Mouse (Mus musculus) neural tube, embryonic 15.5 days (tissue): ENCODE measurements at regions not wholly inside any gene's neighbourhood (a gene's known extent, or its start where the extent isn't known, plus 50 kb on each side); places are given as distances from the start of the nearest gene placed in this dataset.

Experiments
- ATAC-seq: fragments of 200-750 bp; cut with Nextera tagmentation; 2 replicates; pipeline ENCODE4 v1.8.0; 2017; ENCODE audit warnings: mild to moderate bottlenecking, moderate TSS enrichment, moderate library complexity; ENCODE audit not compliant: low FRiP score
- H3K27ac ChIP-seq: fragments of 300-500 bp; sonication (generic); replicated peaks from 2 replicates; pipeline ENCODE4 v1.5.1; 2015; ENCODE audit warnings: mild to moderate bottlenecking, inconsistent platforms
- H3K27me3 ChIP-seq: fragments of 300-500 bp; sonication (generic); replicated peaks from 2 replicates; pipeline ENCODE4 v1.6.1; 2015; ENCODE audit warnings: inconsistent platforms
- H3K36me3 ChIP-seq: fragments of 300-500 bp; sonication (generic); 2 replicates; pipeline ENCODE4 v1.6.1; 2015; ENCODE audit warnings: inconsistent platforms
- H3K4me1 ChIP-seq: fragments of 300-500 bp; sonication (generic); 2 replicates; pipeline ENCODE4 v1.6.1; 2015; ENCODE audit warnings: inconsistent platforms
- H3K4me2 ChIP-seq: fragments of 300-500 bp; sonication (generic); 2 replicates; pipeline ENCODE4 v1.6.1; 2015; ENCODE audit warnings: inconsistent platforms, mild to moderate bottlenecking, moderate library complexity
- H3K4me3 ChIP-seq: fragments of 300-500 bp; sonication (generic); replicated peaks from 2 replicates; pipeline ENCODE4 v1.5.1; 2015; ENCODE audit warnings: mild to moderate bottlenecking, inconsistent platforms
- H3K9ac ChIP-seq: fragments of 300-500 bp; sonication (generic); replicated peaks from 2 replicates; pipeline ENCODE4 v1.6.1; 2015; ENCODE audit warnings: mild to moderate bottlenecking, inconsistent platforms
- H3K9me3 ChIP-seq: fragments of 300-500 bp; sonication (generic); replicated peaks from 2 replicates; pipeline ENCODE4 v1.6.1; 2016; ENCODE audit warnings: inconsistent platforms
- WGBS: fragments of 180-500 bp; shearing (Covaris S2); methylation state at CpG from one replicate; pipeline ENCODE4 v1.1.7; 2015; ENCODE audit warnings: mixed read lengths; 5-methylcytosine and 5-hydroxymethylcytosine counted together

DNA sequence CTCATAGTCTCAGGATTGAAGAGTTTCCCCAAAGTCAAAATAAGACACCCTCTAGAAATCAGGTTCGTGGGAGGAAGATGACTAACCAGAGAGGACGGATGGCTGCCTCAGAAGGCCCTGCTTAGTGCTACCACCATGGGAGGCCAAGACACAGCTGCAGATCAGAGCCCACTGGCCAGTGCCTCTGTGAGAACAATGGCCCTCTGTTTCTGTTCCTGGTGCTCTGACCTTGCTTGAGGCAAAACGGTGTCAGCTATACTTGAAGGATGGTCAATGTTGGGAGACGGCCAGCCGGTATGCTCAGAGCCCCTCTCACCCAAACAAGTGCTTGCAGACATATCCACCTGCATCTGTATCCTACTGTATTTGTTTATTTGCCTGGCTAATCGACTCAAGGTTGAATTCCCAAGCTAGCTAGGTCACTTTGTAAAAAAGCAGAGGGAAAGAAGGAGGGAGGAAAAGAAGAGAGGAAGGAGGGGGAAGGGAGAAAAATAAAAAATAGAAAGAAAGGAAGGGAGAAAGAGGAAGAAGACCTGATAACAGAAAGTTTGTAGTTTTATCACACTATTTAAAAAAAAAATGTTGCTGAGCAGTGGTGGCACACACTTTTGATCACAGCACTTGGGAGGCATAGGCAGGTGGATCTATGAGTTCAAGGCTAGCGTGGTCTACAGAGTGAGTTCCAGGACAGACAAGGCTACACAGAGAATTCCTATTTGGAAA is 112.7 kb downstream of the Fam204a start:
- H3K27me3 ChIP-seq: no peaks in the 10 kb centered on the region
- no peaks in the 10 kb centered on the region for H3K4me1 ChIP-seq
- WGBS: 33% methylated on average over 7 of the region's 7 CpGs
- no peaks in the 10 kb centered on the region for H3K36me3 ChIP-seq
- no peak overlapping the region for H3K4me2 ChIP-seq
- no peak for ATAC-seq
- no peak overlapping the region for H3K4me3 ChIP-seq
- H3K9ac ChIP-seq: no peak overlapping the region
- no peaks in the 10 kb centered on the region for H3K9me3 ChIP-seq
- H3K27ac ChIP-seq: no peak overlapping the region

DNA sequence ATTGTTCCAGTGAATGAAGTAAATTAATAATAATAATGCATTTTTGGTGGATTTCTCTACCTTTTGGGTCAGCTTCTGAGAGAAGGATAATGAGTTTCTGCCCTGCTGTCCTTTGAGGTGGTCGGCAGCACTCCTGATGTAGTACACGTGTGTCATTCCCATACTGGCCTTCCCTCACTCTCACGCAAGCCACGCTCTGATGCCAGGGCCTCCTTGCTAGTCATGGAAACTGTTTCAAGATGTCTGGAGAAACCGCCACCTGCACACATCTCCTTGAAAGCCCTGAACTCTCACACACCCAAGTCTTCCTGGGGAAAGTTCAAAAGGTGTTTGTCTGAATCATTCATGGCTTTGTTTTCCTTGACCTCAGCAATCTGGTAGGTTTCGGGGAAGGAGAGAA is 116.2 kb downstream of the Fam204a start:
- no peak overlapping the region for H3K4me3 ChIP-seq
- H3K9me3 ChIP-seq: no peaks in the 10 kb centered on the region
- ATAC-seq: no peak
- WGBS: 86% methylated on average over 6 of the region's 6 CpGs
- H3K4me2 ChIP-seq: no peak overlapping the region
- H3K36me3 ChIP-seq: no peaks in the 10 kb centered on the region
- no peaks in the 10 kb centered on the region for H3K4me1 ChIP-seq
- H3K9ac ChIP-seq: no peak overlapping the region
- no peaks in the 10 kb centered on the region for H3K27me3 ChIP-seq
- H3K27ac ChIP-seq: no peak overlapping the region

DNA sequence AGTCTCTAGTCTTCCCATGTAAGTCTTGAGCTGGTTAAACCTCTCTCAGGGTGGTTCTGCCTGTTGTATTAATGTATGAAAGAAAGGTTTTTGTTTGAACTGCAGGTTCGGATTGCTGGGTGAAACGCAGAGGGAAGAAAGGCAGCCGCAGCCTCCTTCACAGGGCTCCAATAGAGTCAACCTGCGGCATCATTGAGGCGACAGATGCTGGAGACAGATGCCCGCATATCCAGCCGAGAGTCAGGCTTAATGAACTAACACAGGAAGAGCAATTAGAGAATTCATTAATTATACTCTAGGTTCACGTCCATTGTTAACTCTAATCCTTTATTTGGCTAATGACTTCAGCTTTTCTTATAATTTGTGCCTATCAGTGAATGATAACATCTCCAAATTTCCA is 117.0 kb downstream of the Fam204a start:
- Histone ChIP-seq H3K36me3 (no peaks in the 10 kb centered on the region), H3K9me3 (no peaks in the 10 kb centered on the region), H3K9ac (no peak overlapping the region), H3K4me3 (no peak overlapping the region), H3K4me1 (no peaks in the 10 kb centered on the region), H3K4me2 (no peak overlapping the region), H3K27me3 (no peaks in the 10 kb centered on the region), H3K27ac (no peak overlapping the region)
- ATAC-seq: no peak
- 46% methylated on average over 8 of the region's 8 CpGs for WGBS

DNA sequence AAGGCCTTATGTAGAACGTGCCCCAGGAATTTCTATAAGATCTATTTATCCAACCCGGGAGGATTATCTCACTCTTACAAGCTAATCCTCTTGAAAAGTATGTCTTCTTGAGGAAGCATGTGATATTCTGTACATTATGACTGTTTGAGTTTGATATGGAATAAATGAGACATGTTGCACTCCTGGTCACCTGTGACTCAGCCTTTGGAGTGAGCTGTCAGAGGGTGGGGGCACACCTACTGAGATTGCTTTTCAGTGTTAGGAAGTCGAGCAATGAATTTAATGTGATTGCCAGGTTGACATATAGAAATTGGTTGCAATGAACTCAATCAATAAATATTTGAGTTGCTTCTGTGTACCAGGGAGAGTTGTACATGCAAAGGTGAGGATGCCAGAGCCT is 128.6 kb downstream of the Fam204a start:
- H3K4me3 ChIP-seq: no peak overlapping the region
- no peak overlapping the region for H3K9ac ChIP-seq
- ATAC-seq: no peak
- H3K4me1 ChIP-seq: no peaks in the 10 kb centered on the region
- no peaks in the 10 kb centered on the region for H3K27me3 ChIP-seq
- H3K36me3 ChIP-seq: no peaks in the 10 kb centered on the region
- no peak overlapping the region for H3K27ac ChIP-seq
- 81% methylated on average over 3 of the region's 3 CpGs for WGBS
- no peak overlapping the region for H3K4me2 ChIP-seq
- H3K9me3 ChIP-seq: no peaks in the 10 kb centered on the region

DNA sequence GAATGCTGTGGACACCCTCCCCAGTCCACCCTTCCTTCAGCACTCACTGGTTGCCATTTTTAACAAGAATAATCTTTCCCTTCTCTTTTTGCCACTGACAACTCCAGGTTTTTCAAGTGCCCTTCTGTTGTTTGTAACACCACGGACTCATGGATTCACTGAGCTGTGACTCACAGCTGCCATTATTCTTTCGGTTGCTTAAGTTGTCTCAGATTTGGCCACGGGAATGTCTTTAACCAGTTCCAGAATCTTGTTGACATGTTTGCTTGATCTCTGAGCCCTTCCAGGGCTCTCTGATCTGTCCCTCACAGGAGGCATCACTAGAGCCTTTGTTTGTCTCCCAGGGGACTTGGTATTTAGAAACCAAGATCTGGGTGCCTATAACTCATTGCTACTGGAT is 131.5 kb upstream of the Rab11fip2 start:
- Histone ChIP-seq H3K27ac (no peak overlapping the region), H3K9me3 (no peaks in the 10 kb centered on the region), H3K4me1 (no peaks in the 10 kb centered on the region), H3K9ac (no peak overlapping the region), H3K4me2 (no peak overlapping the region), H3K36me3 (no peaks in the 10 kb centered on the region), H3K27me3 (no peaks in the 10 kb centered on the region), H3K4me3 (no peak overlapping the region)
- 72% methylated on average over 3 of the region's 3 CpGs for WGBS
- ATAC-seq: no peak

DNA sequence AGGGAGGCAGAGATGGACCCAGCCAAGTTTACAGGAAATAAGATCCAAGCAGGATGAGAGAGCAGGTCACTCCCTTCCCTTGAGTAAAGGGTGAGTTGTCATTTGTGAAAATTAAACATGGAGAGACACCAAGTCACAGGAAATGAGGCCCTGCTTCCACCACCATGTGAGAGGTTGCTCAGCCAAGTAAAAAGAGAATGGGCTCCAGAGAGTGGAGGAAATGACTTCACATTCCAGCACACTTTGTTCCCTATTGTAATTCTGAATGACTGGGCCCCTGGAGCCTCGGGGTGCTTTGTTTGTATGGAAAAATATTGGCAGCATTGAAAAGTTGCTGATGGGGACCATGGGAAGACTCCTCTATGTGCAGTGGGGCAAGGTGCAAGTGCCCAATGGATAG is 129.9 kb upstream of the Rab11fip2 start:
- WGBS: 16% methylated on average over 1 of the region's 1 CpGs
- H3K4me1 ChIP-seq: no peaks in the 10 kb centered on the region

DNA sequence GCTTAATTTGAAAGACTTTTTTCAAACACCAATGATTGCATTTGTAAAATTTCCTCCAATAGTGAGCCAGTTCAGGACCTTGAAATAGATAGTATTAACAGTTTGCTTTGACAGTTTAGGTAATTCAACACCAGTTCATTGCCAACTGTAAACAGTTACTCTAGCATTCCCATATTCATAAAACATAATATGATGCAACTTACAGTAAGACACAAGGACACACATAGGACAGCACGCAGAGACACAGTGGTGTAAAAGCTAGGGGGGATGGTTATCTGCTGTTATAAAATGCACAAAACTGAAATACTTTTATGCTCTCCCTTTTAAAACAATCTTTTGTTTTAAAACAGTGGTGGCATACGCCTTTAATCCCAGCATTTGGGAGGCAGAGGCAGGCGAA is 122.7 kb upstream of the Rab11fip2 start:
- H3K4me3 ChIP-seq: no peak overlapping the region
- no peak overlapping the region for H3K27ac ChIP-seq
- H3K4me1 ChIP-seq: peaks cover 5% of the 10 kb centered on the region; the same call in 1 of the 2 replicates
- no peaks in the 10 kb centered on the region for H3K9me3 ChIP-seq
- no peaks in the 10 kb centered on the region for H3K36me3 ChIP-seq
- no peak overlapping the region for H3K4me2 ChIP-seq
- H3K9ac ChIP-seq: no peak overlapping the region
- ATAC-seq: no peak
- no peaks in the 10 kb centered on the region for H3K27me3 ChIP-seq
- 93% methylated on average over 3 of the region's 3 CpGs for WGBS

More for the DNA sequence above, 129.9 kb upstream of the Rab11fip2 start:
- no peaks in the 10 kb centered on the region for H3K36me3 ChIP-seq
- H3K4me2 ChIP-seq: no peak overlapping the region
- no peaks in the 10 kb centered on the region for H3K9me3 ChIP-seq
- no peak overlapping the region for H3K4me3 ChIP-seq
- H3K9ac ChIP-seq: no peak overlapping the region
- no peak overlapping the region for H3K27ac ChIP-seq
- no peaks in the 10 kb centered on the region for H3K27me3 ChIP-seq
- ATAC-seq: no peak

DNA sequence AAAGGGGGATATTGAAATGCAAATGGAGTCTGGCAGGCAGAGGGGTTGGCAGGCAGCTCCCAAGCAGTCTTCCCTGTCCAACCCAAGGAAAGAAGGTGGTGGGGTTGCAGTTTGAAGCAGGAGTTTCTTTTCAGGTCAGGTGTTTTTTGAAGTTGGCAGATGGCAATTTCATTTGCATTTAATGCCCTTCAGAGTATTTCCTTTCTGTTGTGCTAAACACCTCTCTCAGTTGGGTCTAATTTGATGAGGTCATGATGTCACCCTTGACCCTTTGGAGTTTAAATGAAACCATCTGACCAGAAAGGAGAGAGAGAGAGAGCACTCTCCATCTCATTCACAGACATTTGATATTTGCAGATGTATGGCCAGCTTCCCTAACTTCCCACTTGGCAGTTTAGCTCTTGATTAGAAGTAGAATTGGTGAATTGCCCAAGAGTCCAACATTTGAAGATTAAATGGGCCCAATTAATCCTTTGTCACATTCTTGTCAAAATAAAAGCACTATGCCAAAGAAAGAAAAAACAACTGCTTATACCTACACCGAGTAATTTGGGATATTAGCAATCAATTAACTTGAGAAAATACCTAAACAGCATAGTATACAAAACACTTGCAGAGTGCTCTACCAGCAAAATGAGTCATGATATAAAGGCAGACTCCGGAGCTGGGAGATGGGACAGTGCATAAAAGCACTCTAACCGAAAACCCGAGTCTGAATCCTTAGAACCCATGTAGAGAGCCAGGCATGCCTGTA is 111.8 kb upstream of the Rab11fip2 start:
- WGBS: 73% methylated on average over 4 of the region's 4 CpGs

DNA sequence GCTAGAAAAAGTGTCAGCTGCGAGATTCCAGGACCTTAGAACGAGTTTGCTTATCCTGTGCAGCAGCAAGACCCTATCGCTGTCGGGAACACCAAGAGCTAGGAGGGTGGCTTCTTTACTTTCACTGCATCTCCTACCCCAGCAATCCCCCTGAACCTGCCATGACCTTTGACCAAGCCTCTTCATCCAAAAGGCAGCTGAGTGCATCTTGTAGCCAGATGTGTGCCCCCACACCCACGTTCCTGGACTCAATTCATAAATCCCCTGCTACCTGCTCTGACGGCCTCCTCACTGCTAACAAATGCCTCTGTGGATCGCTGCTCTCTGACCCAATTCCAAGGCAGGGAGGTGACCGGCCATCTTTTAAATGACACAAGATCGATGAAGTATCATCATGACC is 107.7 kb upstream of the Rab11fip2 start:
- Histone ChIP-seq H3K27me3 (no peaks in the 10 kb centered on the region), H3K9me3 (no peaks in the 10 kb centered on the region), H3K4me1 (no peaks in the 10 kb centered on the region), H3K36me3 (no peaks in the 10 kb centered on the region), H3K27ac (no peak overlapping the region), H3K4me3 (no peak overlapping the region), H3K4me2 (no peak overlapping the region), H3K9ac (no peak overlapping the region)
- ATAC-seq: no peak
- 75% methylated on average over 9 of the region's 9 CpGs for WGBS

More for the DNA sequence above, 111.8 kb upstream of the Rab11fip2 start:
- no peak overlapping the region for H3K9ac ChIP-seq
- H3K9me3 ChIP-seq: no peaks in the 10 kb centered on the region
- no peaks in the 10 kb centered on the region for H3K27me3 ChIP-seq
- ATAC-seq: no peak
- no peak overlapping the region for H3K4me2 ChIP-seq
- H3K27ac ChIP-seq: no peak overlapping the region
- H3K36me3 ChIP-seq: no peaks in the 10 kb centered on the region
- no peak overlapping the region for H3K4me3 ChIP-seq
- H3K4me1 ChIP-seq: no peaks in the 10 kb centered on the region

DNA sequence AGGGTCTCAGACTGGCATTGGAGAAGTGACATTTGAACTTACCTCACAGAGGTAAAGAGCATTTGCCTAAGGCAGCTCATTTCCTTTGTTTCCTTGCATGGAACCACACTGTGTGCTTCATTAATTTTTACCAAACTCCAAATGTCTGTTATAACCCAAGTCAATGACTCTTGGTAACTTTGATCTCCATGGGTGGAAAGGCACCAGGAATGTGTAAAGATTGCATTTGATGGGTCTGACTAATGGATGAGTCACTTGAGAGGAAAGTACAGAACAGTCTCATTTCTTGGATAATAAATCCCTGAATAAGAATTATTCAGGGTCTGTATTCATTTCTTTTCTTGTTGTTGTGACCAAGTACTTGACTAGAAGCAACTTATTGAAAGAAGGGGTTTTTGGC is 97.3 kb upstream of the Rab11fip2 start:
- Histone ChIP-seq H3K36me3 (no peaks in the 10 kb centered on the region), H3K9me3 (no peaks in the 10 kb centered on the region), H3K27ac (no peak overlapping the region), H3K4me2 (no peak overlapping the region), H3K4me1 (no peaks in the 10 kb centered on the region), H3K4me3 (no peak overlapping the region), H3K9ac (no peak overlapping the region), H3K27me3 (no peaks in the 10 kb centered on the region)
- ATAC-seq: no peak

DNA sequence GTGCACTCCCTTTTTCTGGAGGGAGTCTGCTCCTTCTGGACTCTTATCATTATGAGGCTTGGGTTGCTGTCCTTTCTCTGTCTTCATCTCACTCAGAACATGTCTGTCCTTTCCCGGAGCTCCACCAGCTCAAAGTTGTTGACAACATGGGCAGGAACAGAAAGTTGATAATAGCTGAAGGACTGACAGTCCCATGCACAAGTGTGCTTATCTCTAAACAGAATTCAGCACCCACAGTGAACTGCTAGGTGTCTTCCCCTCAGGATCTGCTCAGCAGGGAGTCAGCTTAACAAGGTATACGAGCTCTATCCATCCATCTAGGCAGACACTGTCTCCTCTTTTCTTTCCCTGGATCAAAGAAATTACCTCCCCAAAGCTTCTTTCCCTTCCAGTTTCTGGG is 89.2 kb upstream of the Rab11fip2 start:
- H3K9ac ChIP-seq: no peak overlapping the region
- H3K4me1 ChIP-seq: peaks cover 6% of the 10 kb centered on the region; the same call in 1 of the 2 replicates

DNA sequence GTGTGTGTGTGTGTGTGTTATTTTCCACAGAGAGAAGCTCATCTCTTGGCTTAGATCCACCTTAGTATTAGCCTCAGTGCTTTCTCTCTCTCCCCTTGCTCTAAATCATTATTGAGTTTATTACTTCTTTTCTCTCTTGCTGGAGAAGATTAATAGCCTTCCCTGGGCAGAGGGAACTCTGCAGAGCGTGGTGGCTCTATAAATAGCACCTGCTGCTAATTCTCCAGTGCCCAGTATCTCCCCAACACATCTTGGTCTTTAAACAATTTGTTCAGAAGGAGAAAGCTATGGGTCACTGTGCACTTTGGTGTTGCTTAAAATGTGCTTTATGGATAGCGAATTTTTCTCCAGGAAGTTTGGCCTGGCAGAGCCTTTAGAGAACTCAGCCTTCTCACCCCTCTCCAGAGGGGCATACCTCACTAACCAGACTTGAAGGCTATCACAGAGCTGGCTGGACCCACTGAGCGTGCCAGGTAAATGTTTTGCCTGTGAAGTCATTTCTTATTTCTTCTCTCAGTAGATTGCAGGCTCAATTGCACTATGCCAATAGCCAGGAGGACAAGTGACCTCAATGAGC is 86.8 kb upstream of the Rab11fip2 start:
- Histone ChIP-seq H3K27ac (peak overlapping the region; percentile 41; the same call in 1 of the 2 replicates), H3K4me1 (peaks cover 6% of the 10 kb centered on the region; the same call in 1 of the 2 replicates), H3K9ac (no peak overlapping the region), H3K27me3 (no peaks in the 10 kb centered on the region), H3K36me3 (no peaks in the 10 kb centered on the region), H3K4me2 (no peak overlapping the region), H3K4me3 (no peak overlapping the region), H3K9me3 (no peaks in the 10 kb centered on the region)
- WGBS: 40% methylated on average over 3 of the region's 3 CpGs
- ATAC-seq: peak; percentile 69; the same call in 1 of the 2 replicates

More for the DNA sequence above, 89.2 kb upstream of the Rab11fip2 start:
- 79% methylated on average over 2 of the region's 2 CpGs for WGBS
- H3K27me3 ChIP-seq: no peaks in the 10 kb centered on the region
- H3K9me3 ChIP-seq: no peaks in the 10 kb centered on the region
- H3K4me2 ChIP-seq: no peak overlapping the region
- no peaks in the 10 kb centered on the region for H3K36me3 ChIP-seq
- H3K27ac ChIP-seq: no peak overlapping the region
- H3K4me3 ChIP-seq: no peak overlapping the region
- no peak for ATAC-seq
